22 mouse cellular contexts compared by ENCODE assay signal in genomic region chr8:127082486-127082885, GRCm38 (mm10).
"Had no signal": no experiment of that assay in that cellular context is flagged by ENCODE, and none has a peak within 500 bp of the region (broad histone marks: within the 10 kb centered on the region; RNA-seq: fewer than 3 reads in every experiment).

No protein-coding gene starts in this region.

- H3K27ac ChIP-seq: limb, embryonic 10.5 days; limb, embryonic 13.5 days; liver, embryonic 12.5 days; liver, embryonic 15.5 days; lung, embryonic 15.5 days; midbrain, embryonic 10.5 days; midbrain, embryonic 13.5 days; stomach, postnatal 0 days had no signal

- ATAC-seq: liver, embryonic 12.5 days; midbrain, embryonic 13.5 days had no signal

- H3K27me3 ChIP-seq: limb, embryonic 13.5 days; liver, embryonic 12.5 days; liver, embryonic 15.5 days; lung, embryonic 15.5 days; midbrain, embryonic 13.5 days had no signal

- H3K4me1 ChIP-seq: megakaryocyte, embryonic 14.5 days had no signal

- H3K9ac ChIP-seq: limb, embryonic 13.5 days; liver, embryonic 12.5 days; liver, embryonic 15.5 days; lung, embryonic 15.5 days; midbrain, embryonic 13.5 days had no signal

- H3K36me3 ChIP-seq: limb, embryonic 10.5 days; liver, embryonic 12.5 days; liver, embryonic 15.5 days; lung, embryonic 15.5 days; midbrain, embryonic 10.5 days; midbrain, embryonic 13.5 days had no signal

- DNase-seq: kidney, adult 8-10 months; kidney, postnatal 14 days; kidney, postnatal 4 days; liver; lung, adult 18-20 months; lung, postnatal 10 days; lung, postnatal 36 days; right cerebral cortex, adult 18-20 months; right cerebral cortex, postnatal 14 days; right cerebral cortex, postnatal 4 days; thymus, adult 2 months; thymus, postnatal 14 days; thymus, postnatal 4 days had no signal

- H3K4me2 ChIP-seq: limb, embryonic 13.5 days; liver, embryonic 12.5 days; liver, embryonic 15.5 days; lung, embryonic 15.5 days; midbrain, embryonic 13.5 days had no signal

- H3K9me3 ChIP-seq: limb, embryonic 10.5 days; limb, embryonic 13.5 days; liver, embryonic 12.5 days; liver, embryonic 15.5 days; lung, embryonic 15.5 days; megakaryocyte, embryonic 14.5 days; midbrain, embryonic 10.5 days; midbrain, embryonic 13.5 days had no signal

- H3K4me3 ChIP-seq: limb, embryonic 10.5 days; limb, embryonic 13.5 days; liver, embryonic 12.5 days; liver, embryonic 15.5 days; lung, embryonic 15.5 days; megakaryocyte, embryonic 14.5 days; midbrain, embryonic 10.5 days; midbrain, embryonic 13.5 days had no signal
